Mouse (Mus musculus): ENCODE measurements around the gene Dazap1.
A peak's percentile ranks its signal among the peaks of the same experiment; 100 is the strongest.
"Not testable (repeated sequence)": the region's sequence is repeated elsewhere in the genome, so short reads cannot be mapped to it uniquely, and the experiment has no call there.

The Dazap1 gene

GRCm38 (mm10) chr10:80260642-80261584, at the start of gene Dazap1, which contains the start of gene Gamt:
Gene Dazap1, plus strand, starts transcription at chr10:80261486.
Gene Gamt, minus strand, starts transcription at chr10:80261012.
- peak; percentile 98 for DNase-seq (ENCODE audit: low spot score)

- DNase-seq (ENCODE audit: low spot score), result not testable (repeated sequence)
These were observed 49.7 kb upstream of the Dazap1 start for GRCm38 (mm10) chr10:80211547-80212103.

GRCm38 (mm10) chr10:80215048-80215772, 46.1 kb upstream of the Dazap1 start:
- DNase-seq (ENCODE audit: low spot score), result no peak

GRCm38 (mm10) chr10:80220676-80221075, 40.6 kb upstream of the Dazap1 start:
- no peak for DNase-seq (ENCODE audit: low spot score)

- DNase-seq (ENCODE audit: low spot score), result not testable (repeated sequence)
These were observed 38.1 kb upstream of the Dazap1 start for GRCm38 (mm10) chr10:80223137-80223536.

- no peak for DNase-seq (ENCODE audit: low spot score)
These were observed 35.2 kb upstream of the Dazap1 start for GRCm38 (mm10) chr10:80226071-80226415.

GRCm38 (mm10) chr10:80226416-80227165, 34.7 kb upstream of the Dazap1 start, which contains the start of gene Mum1:
Gene Mum1, plus strand, starts transcription at chr10:80226434.
- peak; percentile 99 for DNase-seq (ENCODE audit: low spot score)

- peak; percentile 19 for DNase-seq (ENCODE audit: low spot score)
These were observed 34.1 kb upstream of the Dazap1 start for GRCm38 (mm10) chr10:80227166-80227539.

- peak; percentile 92 for DNase-seq (ENCODE audit: low spot score)
These were observed 33.2 kb upstream of the Dazap1 start for GRCm38 (mm10) chr10:80227877-80228775.

GRCm38 (mm10) chr10:80236145-80236825, 25.0 kb upstream of the Dazap1 start:
- DNase-seq (ENCODE audit: low spot score), result peak; percentile 55

- DNase-seq (ENCODE audit: low spot score), result no peak
These were observed 24.3 kb upstream of the Dazap1 start for GRCm38 (mm10) chr10:80237020-80237419.

GRCm38 (mm10) chr10:80238306-80238705, 23.0 kb upstream of the Dazap1 start:
- DNase-seq (ENCODE audit: low spot score), result no peak

- DNase-seq (ENCODE audit: low spot score), result no peak
These were observed 21.5 kb upstream of the Dazap1 start for GRCm38 (mm10) chr10:80239791-80240190.

- DNase-seq (ENCODE audit: low spot score), result no peak
These were observed 19.2 kb upstream of the Dazap1 start for GRCm38 (mm10) chr10:80242088-80242487.

- no peak for DNase-seq (ENCODE audit: low spot score)
These were observed 18.7 kb upstream of the Dazap1 start for GRCm38 (mm10) chr10:80242607-80243006.

GRCm38 (mm10) chr10:80244791-80245399, 16.4 kb upstream of the Dazap1 start:
- peak; percentile 80 for DNase-seq (ENCODE audit: low spot score)

- peak; percentile 87 for DNase-seq (ENCODE audit: low spot score)
These were observed 15.7 kb upstream of the Dazap1 start for GRCm38 (mm10) chr10:80245600-80245999.

GRCm38 (mm10) chr10:80247849-80248248, 13.4 kb upstream of the Dazap1 start:
- peak; percentile 70 for DNase-seq (ENCODE audit: low spot score)

- not testable (repeated sequence) for DNase-seq (ENCODE audit: low spot score)
These were observed 12.8 kb upstream of the Dazap1 start for GRCm38 (mm10) chr10:80248437-80248836.

All from adipocyte (in vitro differentiated cells).